Mouse (Mus musculus): ENCODE results near the gene Fgr. TPM values are rescaled to one million over a fixed set of nuclear protein-coding genes. Genes with fewer than 3 reads are reported as not detected.
A peak's percentile ranks its signal among the peaks of the same experiment; 100 is the strongest.

Gene Fgr
- polyA plus RNA-seq, 1 experiment from 2014 or later: 0.06 TPM

DNA sequence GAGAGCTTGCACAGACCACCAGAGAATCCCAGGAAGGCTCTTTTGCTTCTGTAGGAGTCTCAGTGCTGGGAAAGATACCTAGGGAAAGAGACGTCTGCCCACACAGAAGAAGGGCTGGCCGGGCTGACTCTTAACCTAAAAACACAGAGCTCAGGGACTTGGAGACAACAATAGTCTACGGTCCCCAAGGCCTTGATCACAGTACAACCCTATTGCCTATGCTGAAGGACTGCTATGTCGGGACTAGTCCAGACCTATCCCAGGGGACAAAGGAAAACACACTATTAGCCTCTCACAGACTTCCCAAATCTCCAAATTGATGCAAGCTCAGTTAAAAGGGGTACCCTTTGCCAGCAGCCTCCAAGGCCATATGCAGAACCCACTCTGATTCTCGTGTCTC is 12.0 kb upstream of the Fgr start:
- no peak overlapping the region for H3K4me3 ChIP-seq
- H3K4me2 ChIP-seq (replicated peaks): no peak overlapping the region
- ATAC-seq (replicated peaks): no peak
- H3K27me3 ChIP-seq: no peaks in the 10 kb centered on the region
- H3K27ac ChIP-seq (replicated peaks): no peak overlapping the region
- no peaks in the 10 kb centered on the region for H3K9me3 ChIP-seq
- H3K4me1 ChIP-seq: peaks cover 11% of the 10 kb centered on the region
- no peaks in the 10 kb centered on the region for H3K36me3 ChIP-seq
- H3K9ac ChIP-seq (replicated peaks): no peak overlapping the region
- WGBS: 75% methylated on average over 5 of the region's 5 CpGs

DNA sequence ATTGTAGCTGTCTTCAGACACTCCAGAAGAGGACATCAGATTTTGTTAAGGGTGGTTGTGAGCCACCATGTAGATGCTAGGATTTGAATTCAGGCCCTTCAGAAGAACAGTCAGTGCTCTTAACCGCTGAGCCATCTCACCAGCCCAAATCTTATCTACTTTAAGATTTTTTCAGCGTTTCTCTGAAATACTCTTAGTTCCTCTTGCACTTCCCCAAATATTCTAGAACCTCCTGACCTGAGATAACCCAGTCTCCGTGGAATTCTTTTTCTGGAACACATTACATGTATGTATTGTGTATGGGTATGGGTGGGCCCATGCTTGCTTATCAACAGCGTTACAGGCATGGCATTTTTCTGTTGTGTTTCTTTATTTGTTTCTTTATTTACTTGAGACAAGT is 11.3 kb upstream of the Fgr start:
- H3K4me1 ChIP-seq: peaks cover 11% of the 10 kb centered on the region
- no peak overlapping the region for H3K9ac ChIP-seq (replicated peaks)
- H3K27me3 ChIP-seq: no peaks in the 10 kb centered on the region
- H3K4me2 ChIP-seq (replicated peaks): no peak overlapping the region
- no peak overlapping the region for H3K27ac ChIP-seq (replicated peaks)
- ATAC-seq (replicated peaks): no peak
- no peak overlapping the region for H3K4me3 ChIP-seq
- H3K9me3 ChIP-seq: no peaks in the 10 kb centered on the region
- 96% methylated on average over 4 of the region's 4 CpGs for WGBS
- no peaks in the 10 kb centered on the region for H3K36me3 ChIP-seq

DNA sequence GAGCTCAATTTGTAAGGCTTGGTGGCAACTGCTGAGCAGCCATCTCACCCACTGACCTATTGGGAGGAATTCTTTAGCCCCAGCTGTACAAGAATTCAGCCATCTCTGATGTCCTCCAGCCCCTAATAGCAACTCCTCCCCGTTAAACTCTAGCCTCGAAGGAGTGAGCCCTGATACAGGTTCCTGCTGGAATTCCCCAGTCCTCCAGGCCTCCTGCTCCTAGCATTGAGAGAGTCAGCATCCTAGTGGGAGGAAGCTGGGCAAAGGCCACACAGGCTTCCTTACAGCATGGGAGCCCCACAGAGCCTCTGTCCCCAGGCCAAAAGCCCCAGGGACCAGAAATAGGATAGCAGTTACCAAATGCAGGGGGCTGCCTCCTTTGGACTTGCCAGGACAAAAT is 10.5 kb upstream of the Fgr start:
- ATAC-seq (replicated peaks): no peak
- Histone ChIP-seq H3K27ac (replicated peaks) (no peak overlapping the region), H3K4me1 (peaks cover 16% of the 10 kb centered on the region), H3K9ac (replicated peaks) (no peak overlapping the region), H3K27me3 (no peaks in the 10 kb centered on the region), H3K9me3 (no peaks in the 10 kb centered on the region), H3K4me2 (replicated peaks) (no peak overlapping the region), H3K4me3 (no peak overlapping the region), H3K36me3 (no peaks in the 10 kb centered on the region)
- WGBS: 35% methylated on average over 2 of the region's 2 CpGs

DNA sequence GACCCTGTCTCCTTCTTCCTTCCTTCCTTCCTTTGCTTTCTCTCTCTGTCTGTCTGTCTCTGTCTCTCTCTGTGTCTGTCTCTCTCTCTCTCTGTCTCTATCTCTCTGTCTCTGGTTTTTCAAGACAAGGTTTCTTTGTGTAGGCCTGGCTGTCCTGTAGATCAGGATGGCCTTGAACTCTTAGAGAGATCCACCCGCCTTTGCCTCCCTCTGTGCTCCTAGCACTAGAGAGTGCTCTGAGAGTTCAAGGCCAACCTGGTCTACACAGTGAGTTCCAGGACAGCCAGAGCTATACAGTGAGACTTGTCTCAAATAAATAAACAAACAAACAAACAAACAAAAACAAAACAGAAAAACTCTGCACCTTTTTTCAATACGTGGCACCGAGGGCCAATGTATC is 9.8 kb upstream of the Fgr start:
- H3K9ac ChIP-seq (replicated peaks): no peak overlapping the region
- 28% methylated on average over 3 of the region's 3 CpGs for WGBS
- no peaks in the 10 kb centered on the region for H3K9me3 ChIP-seq
- no peaks in the 10 kb centered on the region for H3K27me3 ChIP-seq
- no peak overlapping the region for H3K27ac ChIP-seq (replicated peaks)
- no peak for ATAC-seq (replicated peaks)
- H3K4me1 ChIP-seq: peaks cover 9% of the 10 kb centered on the region
- H3K36me3 ChIP-seq: no peaks in the 10 kb centered on the region
- H3K4me2 ChIP-seq (replicated peaks): no peak overlapping the region
- H3K4me3 ChIP-seq: no peak overlapping the region

DNA sequence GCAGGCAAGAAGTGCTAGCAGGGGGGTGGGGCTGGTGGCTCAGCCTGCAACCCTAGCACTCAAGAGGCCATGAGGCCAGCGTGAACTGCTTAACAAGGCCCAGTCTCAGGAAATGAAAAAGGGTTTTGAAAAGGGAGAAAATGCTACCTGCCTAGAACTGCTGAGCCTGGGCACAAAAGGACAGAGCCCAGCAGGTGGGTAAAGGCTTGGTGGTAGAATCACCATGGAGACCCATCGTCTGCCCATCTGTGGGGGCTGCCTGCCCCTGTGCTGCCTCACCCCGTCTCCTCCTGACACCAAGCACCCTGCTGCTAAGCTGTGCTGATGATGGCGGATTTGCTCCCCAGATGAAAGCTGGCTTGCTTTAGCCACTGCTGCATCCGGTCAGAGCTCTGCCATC is 9.4 kb upstream of the Fgr start:
- ATAC-seq (replicated peaks): no peak
- H3K36me3 ChIP-seq: no peaks in the 10 kb centered on the region
- H3K4me2 ChIP-seq (replicated peaks): no peak overlapping the region
- no peak overlapping the region for H3K27ac ChIP-seq (replicated peaks)
- no peaks in the 10 kb centered on the region for H3K27me3 ChIP-seq
- H3K4me3 ChIP-seq: no peak overlapping the region
- H3K9me3 ChIP-seq: no peaks in the 10 kb centered on the region
- WGBS: 22% methylated on average over 5 of the region's 5 CpGs
- H3K4me1 ChIP-seq: peaks cover 5% of the 10 kb centered on the region
- H3K9ac ChIP-seq (replicated peaks): no peak overlapping the region

DNA sequence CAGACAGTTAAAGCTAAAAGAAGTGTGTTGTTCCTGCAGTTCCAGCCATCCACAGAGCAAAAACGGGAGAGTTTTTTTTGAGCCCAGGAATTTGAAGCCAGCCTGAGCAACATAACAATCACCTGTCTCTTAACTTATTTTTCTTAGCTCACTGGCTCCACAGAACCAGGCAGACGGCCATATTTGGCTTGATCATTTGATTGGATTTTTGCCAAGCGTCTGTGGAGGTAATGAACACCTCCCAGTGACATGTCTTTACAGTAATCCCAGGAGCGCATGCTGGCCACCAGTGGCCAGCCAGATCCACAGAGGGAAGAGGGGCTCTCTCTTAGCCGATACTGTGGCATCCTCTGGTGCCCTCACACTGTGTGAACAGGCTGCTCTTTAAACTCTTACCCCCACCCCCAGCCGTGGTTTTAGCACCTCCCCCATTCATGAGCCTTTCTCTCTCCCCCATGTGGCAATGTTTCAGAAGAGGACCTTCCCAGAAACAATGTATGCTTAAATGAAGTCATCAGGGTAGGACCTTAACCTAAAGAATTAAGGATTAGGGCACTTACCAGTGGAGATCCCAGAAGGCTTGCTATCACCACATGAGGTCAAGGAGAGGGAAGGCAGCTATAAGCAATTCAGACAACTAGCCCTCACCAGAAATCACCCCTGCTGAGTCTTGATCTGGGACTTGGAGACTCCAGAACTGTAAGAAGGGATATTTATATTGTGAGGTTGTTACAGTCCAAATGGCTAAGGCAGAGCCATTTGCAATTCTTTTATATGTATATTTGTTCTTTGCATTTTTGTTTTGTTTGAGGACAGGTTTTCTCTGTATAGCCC is 5.6 kb upstream of the Fgr start:
- no peak for ATAC-seq (replicated peaks)
- H3K36me3 ChIP-seq: no peaks in the 10 kb centered on the region
- no peak overlapping the region for H3K4me2 ChIP-seq (replicated peaks)
- H3K27me3 ChIP-seq: no peaks in the 10 kb centered on the region
- no peak overlapping the region for H3K4me3 ChIP-seq
- H3K4me1 ChIP-seq: peaks cover 5% of the 10 kb centered on the region; the same call in 1 of the 2 replicates
- whole genome bisulfite sequencing: 30% methylated on average over 6 of the region's 6 CpGs
- H3K9ac ChIP-seq (replicated peaks): no peak overlapping the region
- no peak overlapping the region for H3K27ac ChIP-seq (replicated peaks)
- no peaks in the 10 kb centered on the region for H3K9me3 ChIP-seq

DNA sequence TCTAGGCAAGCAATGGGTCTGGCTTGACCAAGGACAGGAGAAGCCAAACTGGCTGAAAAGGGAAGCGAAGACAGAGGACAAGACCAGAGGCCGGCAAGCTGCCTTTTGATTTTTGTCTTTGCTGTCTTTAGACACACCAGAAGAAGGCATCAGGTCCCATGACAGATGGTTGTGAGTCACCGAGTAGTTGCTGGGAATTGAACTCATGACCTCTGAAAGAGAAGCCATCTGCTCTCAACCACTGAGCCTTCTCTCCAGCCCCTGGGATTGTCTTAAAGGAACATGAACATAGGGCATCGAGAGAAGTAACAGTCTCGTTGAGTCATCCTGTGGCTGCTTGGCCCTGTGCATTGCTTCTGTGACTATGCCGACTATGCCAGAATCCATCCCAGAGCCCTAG is 2.3 kb upstream of the Fgr start:
- peaks cover 12% of the 10 kb centered on the region for H3K4me1 ChIP-seq
- H3K4me3 ChIP-seq: no peak overlapping the region
- H3K4me2 ChIP-seq (replicated peaks): no peak overlapping the region
- H3K9ac ChIP-seq (replicated peaks): no peak overlapping the region
- H3K27ac ChIP-seq (replicated peaks): no peak overlapping the region
- no peaks in the 10 kb centered on the region for H3K9me3 ChIP-seq
- peaks cover 12% of the 10 kb centered on the region for H3K27me3 ChIP-seq
- H3K36me3 ChIP-seq: no peaks in the 10 kb centered on the region
- WGBS: 83% methylated on average over 6 of the region's 6 CpGs
- no peak for ATAC-seq (replicated peaks)

DNA sequence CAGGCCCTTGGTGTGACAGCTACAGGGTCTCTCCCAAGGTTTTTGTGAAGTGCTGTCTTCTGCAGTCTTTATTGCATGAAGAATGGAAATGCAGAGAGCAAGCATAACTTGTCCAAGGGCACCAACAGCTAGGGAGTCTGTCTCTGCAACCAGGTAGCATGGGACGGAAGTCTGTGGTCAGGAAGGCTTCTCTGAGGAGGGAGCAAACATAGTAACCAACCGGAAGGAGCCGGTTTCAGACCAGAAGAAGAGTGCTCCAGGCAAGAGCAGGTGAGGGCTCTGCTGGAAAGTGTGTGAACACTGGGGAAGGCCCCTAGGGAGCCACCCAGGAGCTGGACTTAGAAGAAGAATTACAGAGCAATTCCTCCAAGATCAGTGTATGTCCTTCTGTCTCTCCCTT is 1.8 kb upstream of the Fgr start:
- Histone ChIP-seq H3K9ac (replicated peaks) (no peak overlapping the region), H3K36me3 (no peaks in the 10 kb centered on the region), H3K4me3 (no peak overlapping the region), H3K9me3 (no peaks in the 10 kb centered on the region), H3K27me3 (peaks cover 12% of the 10 kb centered on the region), H3K4me1 (peaks cover 12% of the 10 kb centered on the region), H3K4me2 (replicated peaks) (no peak overlapping the region), H3K27ac (replicated peaks) (no peak overlapping the region)
- 70% methylated on average over 3 of the region's 3 CpGs for WGBS
- no peak for ATAC-seq (replicated peaks)

DNA sequence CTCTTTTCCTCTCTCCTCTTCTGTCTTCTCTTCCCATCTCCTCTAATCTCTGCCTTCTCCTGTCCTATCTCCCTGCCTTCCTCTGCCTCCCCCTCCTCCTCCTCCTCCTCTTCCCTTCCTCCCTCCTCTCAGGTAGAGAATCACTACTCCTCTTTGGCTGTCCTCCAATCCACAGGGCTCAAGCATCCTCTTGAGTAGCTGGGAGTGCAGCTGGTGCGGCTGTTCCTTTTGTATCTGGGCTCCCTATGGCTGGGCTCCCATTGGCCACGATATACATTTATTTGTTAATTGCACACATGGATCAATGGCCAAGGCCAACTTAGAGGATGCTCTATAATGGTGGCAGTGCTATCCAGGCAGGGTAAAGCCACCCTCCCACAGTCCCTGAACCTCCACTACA is 1.3 kb upstream of the Fgr start:
- no peak overlapping the region for H3K4me3 ChIP-seq
- ATAC-seq (replicated peaks): no peak
- peaks cover 15% of the 10 kb centered on the region for H3K27me3 ChIP-seq
- H3K9me3 ChIP-seq: no peaks in the 10 kb centered on the region
- no peaks in the 10 kb centered on the region for H3K36me3 ChIP-seq
- H3K9ac ChIP-seq (replicated peaks): no peak overlapping the region
- peaks cover 12% of the 10 kb centered on the region for H3K4me1 ChIP-seq
- 8% methylated on average over 2 of the region's 2 CpGs for WGBS
- no peak overlapping the region for H3K4me2 ChIP-seq (replicated peaks)
- no peak overlapping the region for H3K27ac ChIP-seq (replicated peaks)

DNA sequence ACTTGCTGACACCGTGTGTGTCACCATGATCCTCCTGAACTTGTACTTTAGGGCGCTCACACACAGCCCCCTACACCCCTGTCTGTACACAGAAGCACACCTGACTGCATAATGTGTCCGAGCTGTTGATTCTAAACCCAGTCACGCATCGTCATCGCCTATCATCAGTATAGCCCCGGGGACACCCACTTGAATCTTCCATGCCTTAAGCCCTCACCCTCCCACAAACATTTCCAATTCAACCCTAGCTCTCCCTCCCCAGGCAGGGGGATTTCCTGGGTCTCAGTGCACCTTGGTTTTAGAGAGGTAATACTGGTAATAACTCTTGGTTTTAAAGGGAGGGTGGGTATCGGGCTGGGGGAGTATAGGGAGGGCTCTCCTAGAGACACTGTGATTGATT is 709 bp upstream of the Fgr start:
- no peak overlapping the region for H3K27ac ChIP-seq (replicated peaks)
- H3K4me2 ChIP-seq (replicated peaks): no peak overlapping the region
- no peak overlapping the region for H3K9ac ChIP-seq (replicated peaks)
- WGBS: 47% methylated on average over 8 of the region's 8 CpGs
- no peaks in the 10 kb centered on the region for H3K9me3 ChIP-seq
- H3K4me3 ChIP-seq: no peak overlapping the region
- ATAC-seq (replicated peaks): no peak
- H3K36me3 ChIP-seq: no peaks in the 10 kb centered on the region
- H3K4me1 ChIP-seq: peaks cover 8% of the 10 kb centered on the region
- H3K27me3 ChIP-seq: peaks cover 17% of the 10 kb centered on the region

DNA sequence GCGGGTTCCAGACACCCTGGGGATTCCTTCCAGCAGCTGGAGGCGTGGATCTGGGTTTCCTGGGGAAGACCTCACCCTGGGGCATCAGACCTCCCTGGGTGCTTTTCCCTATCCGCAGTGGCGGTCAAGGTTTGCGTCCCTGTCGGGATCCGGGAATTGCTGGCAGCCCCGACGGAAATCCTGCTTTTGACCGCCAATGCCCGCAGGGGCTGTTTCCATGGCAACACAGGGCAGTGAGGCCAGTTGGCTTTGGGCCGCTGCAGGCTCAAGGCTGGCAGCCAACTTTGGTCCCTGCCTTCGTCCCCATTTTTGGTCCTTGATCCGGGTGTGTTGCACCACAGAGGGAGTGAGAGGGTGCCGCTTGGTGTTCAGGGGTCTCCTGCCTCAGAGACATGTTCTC is 1.0 kb downstream of the Fgr start:
- Histone ChIP-seq H3K27ac (replicated peaks) (no peak overlapping the region), H3K9me3 (no peaks in the 10 kb centered on the region), H3K27me3 (peaks cover 17% of the 10 kb centered on the region), H3K4me3 (no peak overlapping the region), H3K9ac (replicated peaks) (0 out of 2 replicates have a peak overlapping the region, but pooled peaks have one; percentile 5), H3K36me3 (no peaks in the 10 kb centered on the region), H3K4me1 (peaks cover 7% of the 10 kb centered on the region), H3K4me2 (replicated peaks) (peak overlapping the region; percentile 16)
- no peak for ATAC-seq (replicated peaks)
- under 1% methylated on average over 15 of the region's 15 CpGs for WGBS

DNA sequence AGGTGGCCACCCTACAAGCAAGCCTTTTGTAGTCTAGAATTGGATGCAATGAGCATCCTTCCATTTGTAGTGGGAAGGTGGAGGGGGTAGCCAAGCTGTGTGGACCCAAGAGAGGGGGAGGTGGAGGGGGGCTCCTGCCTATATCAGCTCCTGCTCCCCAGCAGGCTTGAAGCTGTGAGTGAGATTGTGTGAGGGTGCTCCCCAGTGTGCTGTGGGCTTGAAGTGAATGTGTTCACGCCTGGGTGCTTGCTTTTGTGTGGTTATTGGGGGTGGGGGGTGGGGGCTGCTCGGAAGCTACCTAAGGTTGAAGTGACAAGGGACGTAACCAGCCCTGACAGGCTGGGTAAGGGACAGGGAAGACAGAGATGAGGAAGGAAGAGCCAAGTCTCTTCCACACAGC is 1.9 kb downstream of the Fgr start:
- H3K4me1 ChIP-seq: peaks cover 7% of the 10 kb centered on the region
- peaks cover 17% of the 10 kb centered on the region for H3K27me3 ChIP-seq
- WGBS: 26% methylated on average over 3 of the region's 3 CpGs
- ATAC-seq (replicated peaks): no peak
- H3K9me3 ChIP-seq: no peaks in the 10 kb centered on the region
- H3K27ac ChIP-seq (replicated peaks): no peak overlapping the region
- H3K36me3 ChIP-seq: no peaks in the 10 kb centered on the region
- H3K4me3 ChIP-seq: no peak overlapping the region
- H3K9ac ChIP-seq (replicated peaks): no peak overlapping the region
- H3K4me2 ChIP-seq (replicated peaks): no peak overlapping the region

DNA sequence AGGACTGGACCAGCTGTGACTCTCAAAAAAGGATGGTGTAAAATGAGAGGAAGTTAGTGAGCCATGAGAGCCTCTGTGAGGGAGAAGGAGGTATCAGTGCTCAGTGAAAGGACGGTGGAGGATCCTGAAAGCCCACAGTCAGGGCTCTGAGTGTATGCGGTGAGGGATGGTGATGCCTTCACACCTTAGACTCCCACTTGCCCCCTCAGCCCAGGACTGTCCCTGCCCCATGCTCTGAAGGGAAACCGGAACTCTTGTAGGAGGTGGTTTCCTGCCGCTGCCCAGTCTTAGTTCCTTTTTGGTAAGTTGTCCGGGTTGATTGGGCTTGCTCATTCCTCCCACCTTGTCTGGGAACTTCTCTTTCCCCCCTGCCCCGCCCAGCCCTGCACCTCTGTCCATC is 2.8 kb downstream of the Fgr start:
- no peak for ATAC-seq (replicated peaks)
- Histone ChIP-seq H3K4me2 (replicated peaks) (no peak overlapping the region), H3K36me3 (no peaks in the 10 kb centered on the region), H3K9ac (replicated peaks) (no peak overlapping the region), H3K27me3 (peaks cover 17% of the 10 kb centered on the region), H3K9me3 (no peaks in the 10 kb centered on the region), H3K4me1 (peaks cover 7% of the 10 kb centered on the region), H3K4me3 (no peak overlapping the region), H3K27ac (replicated peaks) (no peak overlapping the region)
- WGBS: 80% methylated on average over 6 of the region's 6 CpGs

All from forebrain, embryonic 15.5 days (tissue).